Mouse (Mus musculus) cerebellum, postnatal 14 days (tissue): ENCODE measurements around the gene Hoxc5.

ENCODE experiments used
- DNase-seq, 2 experiments: peaks; one replicate each; pipeline ENCODE4 v3.0.0; 2021; ENCODE audit warnings: mixed read lengths in 2 of 2

Hoxc5 gene

GRCm38 (mm10) chr15:103039609-103040008, 72.4 kb downstream of the Hoxc5 start:
- no peak for DNase-seq

GRCm38 (mm10) chr15:103040601-103041000, 73.4 kb downstream of the Hoxc5 start:
- no peak for DNase-seq

GRCm38 (mm10) chr15:103041613-103042012, 74.4 kb downstream of the Hoxc5 start:
- no peak for DNase-seq

- no peak for DNase-seq
Measured at GRCm38 (mm10) chr15:103042209-103042608, 75.0 kb downstream of the Hoxc5 start.

- no peak for DNase-seq
Measured at GRCm38 (mm10) chr15:103051670-103052069, 84.4 kb downstream of the Hoxc5 start.

- no peak for DNase-seq
Measured at GRCm38 (mm10) chr15:103053210-103053609, 86.0 kb downstream of the Hoxc5 start.

- DNase-seq: no peak
Measured at GRCm38 (mm10) chr15:103056396-103056795, 89.2 kb downstream of the Hoxc5 start.

GRCm38 (mm10) chr15:103058715-103059114, 91.5 kb downstream of the Hoxc5 start:
- DNase-seq: peak in 1 of 2 experiments; percentile 19

- peak in 1 of 2 experiments; percentile 17 for DNase-seq
Measured at GRCm38 (mm10) chr15:103059393-103059992, 92.2 kb downstream of the Hoxc5 start.

GRCm38 (mm10) chr15:103060021-103060340, 92.7 kb downstream of the Hoxc5 start:
- DNase-seq: no peak

GRCm38 (mm10) chr15:103060341-103061130, 93.3 kb downstream of the Hoxc5 start:
- DNase-seq: peak in 1 of 2 experiments; percentile 9

- DNase-seq: peak in 1 of 2 experiments; percentile 14
Measured at GRCm38 (mm10) chr15:103061131-103061825, 94.0 kb downstream of the Hoxc5 start.

GRCm38 (mm10) chr15:103061988-103062387, 94.7 kb downstream of the Hoxc5 start:
- DNase-seq: no peak

- no peak for DNase-seq
Measured at GRCm38 (mm10) chr15:103065642-103066041, 98.4 kb downstream of the Hoxc5 start.
